Mouse (Mus musculus): ENCODE data around the gene Cd274. TPM values are rescaled to one million over a fixed set of nuclear protein-coding genes. Genes with fewer than 3 reads are reported as not detected.

Gene Cd274
- polyA plus RNA-seq, 1 experiment from 2014 or later: 0.36 TPM

GRCm38 (mm10) chr19:29354895-29355877, 12.1 kb upstream of the Cd274 start:
- Histone ChIP-seq H3K9me3 (ENCODE audit: control insufficient read depth, low read length) (no peaks in the 10 kb centered on the region), H3K27ac (replicated peaks in 1 of 2; ENCODE audit: control insufficient read depth in 1 of 2, insufficient read depth in 1 of 2, low read depth in 2 of 2, low read length in 2 of 2) (no peak overlapping the region; a peak in 1 of 4 replicates), H3K4me3 (ENCODE audit: control insufficient read depth in 1 of 2, insufficient read depth in 1 of 2, low read depth in 1 of 2, low read length in 2 of 2) (peak overlapping the region; percentile 31 to 50), H3K9ac (ENCODE audit: low read length) (peak overlapping the region; percentile 39; the same call in 1 of the 2 replicates), H3K36me3 (ENCODE audit: control insufficient read depth, insufficient read depth, low read length) (peaks cover 27% of the 10 kb centered on the region), H3K4me2 (ENCODE audit: low read length) (peak overlapping the region; percentile 71), H3K27me3 (ENCODE audit: control insufficient read depth, insufficient read depth, low read length) (no peaks in the 10 kb centered on the region), H3K4me1 (ENCODE audit: control insufficient read depth in 2 of 2, insufficient read depth in 2 of 2, low read length in 2 of 2) (no peaks in the 10 kb centered on the region; a peak in 1 of 4 replicates)
- WGBS: 5% methylated on average over 20 of the region's 20 CpGs
- ATAC-seq (ENCODE audit: insufficient number of reproducible peaks, insufficient read depth, low FRiP score, low read depth): no peak

- WGBS: 79% methylated on average over 11 of the region's 11 CpGs
- H3K9me3 ChIP-seq (ENCODE audit: control insufficient read depth, low read length): no peaks in the 10 kb centered on the region
- no peak overlapping the region for H3K4me2 ChIP-seq (ENCODE audit: low read length)
- no peak overlapping the region for H3K27ac ChIP-seq (replicated peaks in 1 of 2; ENCODE audit: control insufficient read depth in 1 of 2, insufficient read depth in 1 of 2, low read depth in 2 of 2, low read length in 2 of 2)
- peaks cover 0 to 8% of the 10 kb centered on the region in 2 experiments; a peak in 1 of 4 replicates for H3K4me1 ChIP-seq (ENCODE audit: control insufficient read depth in 2 of 2, insufficient read depth in 2 of 2, low read length in 2 of 2)
- H3K27me3 ChIP-seq (ENCODE audit: control insufficient read depth, insufficient read depth, low read length): no peaks in the 10 kb centered on the region
- no peak for ATAC-seq (ENCODE audit: insufficient number of reproducible peaks, insufficient read depth, low FRiP score, low read depth)
- H3K9ac ChIP-seq (ENCODE audit: low read length): no peak overlapping the region
- peaks cover 24% of the 10 kb centered on the region for H3K36me3 ChIP-seq (ENCODE audit: control insufficient read depth, insufficient read depth, low read length)
- no peak overlapping the region for H3K4me3 ChIP-seq (ENCODE audit: control insufficient read depth in 1 of 2, insufficient read depth in 1 of 2, low read depth in 1 of 2, low read length in 2 of 2)
Observed at GRCm38 (mm10) chr19:29356281-29356680, 11.0 kb upstream of the Cd274 start.

- Histone ChIP-seq H3K4me2 (ENCODE audit: low read length) (no peak overlapping the region), H3K27me3 (ENCODE audit: control insufficient read depth, insufficient read depth, low read length) (no peaks in the 10 kb centered on the region), H3K36me3 (ENCODE audit: control insufficient read depth, insufficient read depth, low read length) (peaks cover 24% of the 10 kb centered on the region), H3K4me3 (ENCODE audit: control insufficient read depth in 1 of 2, insufficient read depth in 1 of 2, low read depth in 1 of 2, low read length in 2 of 2) (no peak overlapping the region), H3K9me3 (ENCODE audit: control insufficient read depth, low read length) (no peaks in the 10 kb centered on the region), H3K27ac (replicated peaks in 1 of 2; ENCODE audit: control insufficient read depth in 1 of 2, insufficient read depth in 1 of 2, low read depth in 2 of 2, low read length in 2 of 2) (no peak overlapping the region), H3K9ac (ENCODE audit: low read length) (0 out of 2 replicates have a peak overlapping the region, but pooled peaks have one; percentile 21), H3K4me1 (ENCODE audit: control insufficient read depth in 2 of 2, insufficient read depth in 2 of 2, low read length in 2 of 2) (peaks cover 0 to 13% of the 10 kb centered on the region in 2 experiments; a peak in 1 of 4 replicates)
- no peak for ATAC-seq (ENCODE audit: insufficient number of reproducible peaks, insufficient read depth, low FRiP score, low read depth)
- WGBS: 47% methylated on average over 5 of the region's 5 CpGs
Observed at GRCm38 (mm10) chr19:29360251-29360650, 7.0 kb upstream of the Cd274 start.

- 2% methylated on average over 33 of the region's 33 CpGs for WGBS
- Histone ChIP-seq H3K9ac (ENCODE audit: low read length) (peak overlapping the region; percentile 76), H3K4me3 (ENCODE audit: control insufficient read depth in 1 of 2, insufficient read depth in 1 of 2, low read depth in 1 of 2, low read length in 2 of 2) (peak overlapping the region; percentile 61 to 68)
Observed at GRCm38 (mm10) chr19:29361468-29362130, 5.7 kb upstream of the Cd274 start.

GRCm38 (mm10) chr19:29362173-29362930, 4.9 kb upstream of the Cd274 start:
- peak overlapping the region; percentile 61 to 68 for H3K4me3 ChIP-seq (ENCODE audit: control insufficient read depth in 1 of 2, insufficient read depth in 1 of 2, low read depth in 1 of 2, low read length in 2 of 2)
- H3K36me3 ChIP-seq (ENCODE audit: control insufficient read depth, insufficient read depth, low read length): peaks cover 13% of the 10 kb centered on the region; the same call in 1 of the 2 replicates
- peak overlapping the region; percentile 69 for H3K4me2 ChIP-seq (ENCODE audit: low read length)
- ATAC-seq (ENCODE audit: insufficient number of reproducible peaks, insufficient read depth, low FRiP score, low read depth): no peak
- 35% methylated on average over 13 of the region's 13 CpGs for WGBS
- H3K4me1 ChIP-seq (ENCODE audit: control insufficient read depth in 2 of 2, insufficient read depth in 2 of 2, low read length in 2 of 2): peaks cover under 1 to 13% of the 10 kb centered on the region in 2 experiments; a peak in 1 of 4 replicates
- no peaks in the 10 kb centered on the region for H3K27me3 ChIP-seq (ENCODE audit: control insufficient read depth, insufficient read depth, low read length)
- H3K27ac ChIP-seq (replicated peaks in 1 of 2; ENCODE audit: control insufficient read depth in 1 of 2, insufficient read depth in 1 of 2, low read depth in 2 of 2, low read length in 2 of 2): no peak overlapping the region
- no peaks in the 10 kb centered on the region for H3K9me3 ChIP-seq (ENCODE audit: control insufficient read depth, low read length)
- H3K9ac ChIP-seq (ENCODE audit: low read length): peak overlapping the region; percentile 76

More at GRCm38 (mm10) chr19:29361468-29362130, 5.7 kb upstream of the Cd274 start:
- peak overlapping the region; percentile 69 for H3K4me2 ChIP-seq (ENCODE audit: low read length)
- H3K36me3 ChIP-seq (ENCODE audit: control insufficient read depth, insufficient read depth, low read length): peaks cover 19% of the 10 kb centered on the region
- peak; percentile 98 for ATAC-seq (ENCODE audit: insufficient number of reproducible peaks, insufficient read depth, low FRiP score, low read depth)
- H3K4me1 ChIP-seq (ENCODE audit: control insufficient read depth in 2 of 2, insufficient read depth in 2 of 2, low read length in 2 of 2): peaks cover 0 to 13% of the 10 kb centered on the region in 2 experiments; a peak in 1 of 4 replicates
- H3K27me3 ChIP-seq (ENCODE audit: control insufficient read depth, insufficient read depth, low read length): no peaks in the 10 kb centered on the region
- H3K9me3 ChIP-seq (ENCODE audit: control insufficient read depth, low read length): no peaks in the 10 kb centered on the region
- no peak overlapping the region for H3K27ac ChIP-seq (replicated peaks in 1 of 2; ENCODE audit: control insufficient read depth in 1 of 2, insufficient read depth in 1 of 2, low read depth in 2 of 2, low read length in 2 of 2)

- H3K4me2 ChIP-seq (ENCODE audit: low read length): no peak overlapping the region
- no peaks in the 10 kb centered on the region for H3K9me3 ChIP-seq (ENCODE audit: control insufficient read depth, low read length)
- ATAC-seq (ENCODE audit: insufficient number of reproducible peaks, insufficient read depth, low FRiP score, low read depth): no peak
- peaks cover 5% of the 10 kb centered on the region; the same call in 1 of the 2 replicates for H3K36me3 ChIP-seq (ENCODE audit: control insufficient read depth, insufficient read depth, low read length)
- H3K27me3 ChIP-seq (ENCODE audit: control insufficient read depth, insufficient read depth, low read length): no peaks in the 10 kb centered on the region
- no peak overlapping the region for H3K27ac ChIP-seq (replicated peaks in 1 of 2; ENCODE audit: control insufficient read depth in 1 of 2, insufficient read depth in 1 of 2, low read depth in 2 of 2, low read length in 2 of 2)
- 86% methylated on average over 7 of the region's 7 CpGs for WGBS
- H3K4me1 ChIP-seq (ENCODE audit: control insufficient read depth in 2 of 2, insufficient read depth in 2 of 2, low read length in 2 of 2): peaks cover 2 to 13% of the 10 kb centered on the region in 2 experiments; a peak in 1 of 4 replicates
- no peak overlapping the region for H3K4me3 ChIP-seq (ENCODE audit: control insufficient read depth in 1 of 2, insufficient read depth in 1 of 2, low read depth in 1 of 2, low read length in 2 of 2)
- H3K9ac ChIP-seq (ENCODE audit: low read length): no peak overlapping the region
Observed at GRCm38 (mm10) chr19:29363557-29363956, 3.7 kb upstream of the Cd274 start.

- no peak overlapping the region for H3K9ac ChIP-seq (ENCODE audit: low read length)
- no peak overlapping the region for H3K4me2 ChIP-seq (ENCODE audit: low read length)
- H3K27me3 ChIP-seq (ENCODE audit: control insufficient read depth, insufficient read depth, low read length): no peaks in the 10 kb centered on the region
- H3K9me3 ChIP-seq (ENCODE audit: control insufficient read depth, low read length): no peaks in the 10 kb centered on the region
- 0 out of 2 replicates have a peak, but pooled peaks cover under 1% of the 10 kb centered on the region for H3K36me3 ChIP-seq (ENCODE audit: control insufficient read depth, insufficient read depth, low read length)
- H3K4me3 ChIP-seq (ENCODE audit: control insufficient read depth in 1 of 2, insufficient read depth in 1 of 2, low read depth in 1 of 2, low read length in 2 of 2): no peak overlapping the region
- H3K27ac ChIP-seq (replicated peaks in 1 of 2; ENCODE audit: control insufficient read depth in 1 of 2, insufficient read depth in 1 of 2, low read depth in 2 of 2, low read length in 2 of 2): no peak overlapping the region
- 74% methylated on average over 5 of the region's 5 CpGs for WGBS
- no peak for ATAC-seq (ENCODE audit: insufficient number of reproducible peaks, insufficient read depth, low FRiP score, low read depth)
- H3K4me1 ChIP-seq (ENCODE audit: control insufficient read depth in 2 of 2, insufficient read depth in 2 of 2, low read length in 2 of 2): peaks cover 2 to 13% of the 10 kb centered on the region in 2 experiments; a peak in 1 of 4 replicates
Observed at GRCm38 (mm10) chr19:29364076-29364475, 3.2 kb upstream of the Cd274 start.
